Mouse (Mus musculus): ENCODE measurements around the gene Tecpr1. TPM values are rescaled to one million over a fixed set of nuclear protein-coding genes. Genes with fewer than 3 reads are reported as not detected.
A peak's percentile ranks its signal among the peaks of the same experiment; 100 is the strongest.

Tecpr1 gene
- total and polyA plus RNA-seq, 2 experiments from 2014 or later, result 13.5 to 28.3 TPM

DNA sequence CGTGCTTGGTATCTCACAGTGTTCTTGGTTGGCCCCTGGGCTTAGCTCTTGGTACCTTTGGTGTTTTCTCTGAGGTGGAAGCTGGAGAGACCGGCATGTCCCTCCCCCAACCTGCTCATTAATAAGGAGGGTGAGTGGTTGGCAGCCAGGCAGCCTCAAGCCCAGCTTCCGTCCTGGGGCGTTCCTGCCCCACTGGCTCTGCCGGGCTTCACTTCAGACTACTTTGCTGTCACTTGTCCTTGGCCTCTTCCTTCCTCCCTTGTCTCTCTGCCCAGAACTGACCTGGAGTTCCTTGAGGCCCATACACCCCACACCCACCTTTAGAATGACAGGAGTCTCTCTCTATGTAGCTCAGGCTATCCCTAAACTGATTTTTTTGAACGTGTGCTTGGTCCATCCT lies 30.7 kb downstream of the Tecpr1 start:
- Histone ChIP-seq H3K9me3 (replicated peaks; ENCODE audit: control insufficient read depth, low read length) (no peaks in the 10 kb centered on the region), H3K9ac (replicated peaks; ENCODE audit: low read depth, low read length) (no peak overlapping the region), H3K27me3 (ENCODE audit: control insufficient read depth, insufficient read depth, low read length) (no peaks in the 10 kb centered on the region), H3K27ac (ENCODE audit: low read depth) (no peak overlapping the region), H3K4me2 (ENCODE audit: low read depth, low read length) (no peak overlapping the region), H3K36me3 (replicated peaks; ENCODE audit: control insufficient read depth, insufficient read depth, low read length) (0 out of 2 replicates have a peak, but pooled peaks cover 2% of the 10 kb centered on the region), H3K4me3 (ENCODE audit: low read depth, low read length) (no peak overlapping the region), H3K4me1 (ENCODE audit: control insufficient read depth, insufficient read depth) (peaks cover 8% of the 10 kb centered on the region)
- TF ChIP-seq EP300 (IDR thresholded peaks at IDR 0.05; ENCODE audit: low read depth), result no peak
- WGBS, result 72% methylated on average over 6 of the region's 6 CpGs
- no peak for DNase-seq (ENCODE audit: low spot score)
- ATAC-seq (ENCODE audit: insufficient read depth, low read depth), result no peak

DNA sequence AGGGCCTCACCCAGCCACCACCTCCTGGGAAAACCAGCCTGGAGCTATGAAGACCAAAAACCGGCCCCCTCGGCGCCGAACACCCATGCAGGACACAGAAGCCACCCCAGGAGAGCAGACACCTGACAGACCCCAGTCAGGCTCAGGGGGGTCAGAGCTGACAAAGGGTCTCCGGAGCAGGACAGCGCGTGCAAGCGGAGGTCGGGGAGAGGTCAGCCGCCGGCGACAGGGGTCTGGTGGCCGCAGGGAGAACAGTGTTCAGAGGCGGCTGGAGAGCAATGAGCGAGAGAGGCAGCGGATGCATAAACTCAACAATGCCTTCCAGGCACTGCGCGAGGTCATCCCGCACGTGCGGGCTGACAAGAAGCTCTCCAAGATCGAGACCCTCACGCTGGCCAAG lies 32.4 kb downstream of the Tecpr1 start:
- TF ChIP-seq CTCF (IDR thresholded peaks at IDR 0.05; ENCODE audit: low read depth), result no peak
- H3K4me2 ChIP-seq (ENCODE audit: low read depth, low read length), result no peak overlapping the region
- no peak overlapping the region for H3K9ac ChIP-seq (replicated peaks; ENCODE audit: low read depth, low read length)
- no peaks in the 10 kb centered on the region for H3K27me3 ChIP-seq (ENCODE audit: control insufficient read depth, insufficient read depth, low read length)
- peaks cover 8% of the 10 kb centered on the region for H3K4me1 ChIP-seq (ENCODE audit: control insufficient read depth, insufficient read depth)
- WGBS, result 51% methylated on average over 23 of the region's 23 CpGs
- no peak for DNase-seq (ENCODE audit: low spot score)
- H3K4me3 ChIP-seq (ENCODE audit: low read depth, low read length), result no peak overlapping the region
- H3K27ac ChIP-seq (ENCODE audit: low read depth), result no peak overlapping the region
- no peaks in the 10 kb centered on the region for H3K9me3 ChIP-seq (replicated peaks; ENCODE audit: control insufficient read depth, low read length)
- peaks cover 17% of the 10 kb centered on the region for H3K36me3 ChIP-seq (replicated peaks; ENCODE audit: control insufficient read depth, insufficient read depth, low read length)
- no peak for ATAC-seq (ENCODE audit: insufficient read depth, low read depth)

DNA sequence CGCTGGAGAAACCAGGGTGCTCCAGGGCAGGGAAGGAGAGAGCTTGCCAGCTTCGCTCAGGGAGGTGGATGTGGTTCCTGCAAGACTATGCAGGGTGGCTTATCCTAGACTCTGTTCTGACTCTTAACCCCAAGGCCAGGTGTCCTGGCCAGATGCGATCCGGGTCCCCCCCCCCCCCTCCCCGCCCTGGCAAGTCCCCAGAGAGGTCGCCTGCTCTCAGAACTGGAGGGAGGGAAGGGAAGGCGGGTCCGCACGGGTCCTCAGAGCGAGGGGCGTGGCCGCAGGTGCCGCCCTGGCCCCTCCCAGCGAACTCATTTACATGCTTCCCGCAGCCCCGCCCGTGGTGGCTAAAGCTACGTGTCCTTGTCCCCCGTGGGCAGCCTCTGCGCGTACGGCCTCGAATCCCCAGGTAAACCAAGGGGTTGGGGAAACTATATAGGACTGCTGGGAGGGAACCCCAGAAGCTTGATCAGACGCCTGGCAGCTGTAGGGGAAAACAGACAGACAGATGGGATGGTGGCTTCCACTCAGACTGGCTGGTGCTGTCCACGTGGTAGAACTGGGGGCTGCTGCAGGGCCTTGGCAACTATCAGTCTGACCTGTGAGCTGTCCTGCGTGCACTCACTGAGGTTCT lies 33.3 kb downstream of the Tecpr1 start, which contains the start of gene Bhlha15:
TSS of gene Bhlha15 (plus strand) at position 337 of the 634 bp plus-strand sequence.
- 4% methylated on average over 24 of the region's 26 CpGs for WGBS
- H3K4me1 ChIP-seq (ENCODE audit: control insufficient read depth, insufficient read depth), result peaks cover 8% of the 10 kb centered on the region
- peaks cover 27% of the 10 kb centered on the region for H3K36me3 ChIP-seq (replicated peaks; ENCODE audit: control insufficient read depth, insufficient read depth, low read length)
- no peak within 1 kb of the TSS for H3K27ac ChIP-seq (ENCODE audit: low read depth)
- peak within 1 kb of the TSS; percentile 29 for H3K4me3 ChIP-seq (ENCODE audit: low read depth, low read length)
- no peaks in the 10 kb centered on the region for H3K9me3 ChIP-seq (replicated peaks; ENCODE audit: control insufficient read depth, low read length)
- peak within 1 kb of the TSS; percentile 61 for H3K4me2 ChIP-seq (ENCODE audit: low read depth, low read length)
- ATAC-seq (ENCODE audit: insufficient read depth, low read depth) (peak; percentile 47), DNase-seq (ENCODE audit: low spot score) (no peak)
- H3K27me3 ChIP-seq (ENCODE audit: control insufficient read depth, insufficient read depth, low read length), result no peaks in the 10 kb centered on the region
- TF ChIP-seq CTCF (IDR thresholded peaks at IDR 0.05; ENCODE audit: low read depth) (no peak), EP300 (IDR thresholded peaks at IDR 0.05; ENCODE audit: low read depth) (no peak)
- H3K9ac ChIP-seq (replicated peaks; ENCODE audit: low read depth, low read length), result 0 out of 2 replicates have a peak within 1 kb of the TSS, but pooled peaks have one; percentile 8

DNA sequence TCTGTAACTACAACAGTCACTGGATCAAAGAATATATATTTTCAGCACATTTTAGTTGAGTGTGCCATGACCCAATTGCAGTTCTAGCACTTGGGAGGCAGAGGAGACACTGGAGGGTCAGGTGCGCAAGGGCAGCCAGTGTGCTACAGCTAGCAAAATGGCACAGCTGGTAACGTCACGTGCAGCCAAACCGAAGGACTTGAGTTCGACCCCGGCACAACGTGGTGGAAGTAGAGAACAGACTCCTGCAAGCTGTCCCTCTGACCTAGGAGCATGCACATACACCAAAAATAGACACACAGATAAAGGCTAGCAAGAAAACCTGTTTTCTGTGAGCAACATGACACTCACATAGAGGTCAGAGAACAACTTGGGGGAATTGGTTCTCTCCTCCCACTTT lies 34.1 kb downstream of the Tecpr1 start:
- H3K36me3 ChIP-seq (replicated peaks; ENCODE audit: control insufficient read depth, insufficient read depth, low read length), result peaks cover 33% of the 10 kb centered on the region
- no peak overlapping the region; the same call in 1 of the 2 replicates for H3K4me3 ChIP-seq (ENCODE audit: low read depth, low read length)
- H3K27ac ChIP-seq (ENCODE audit: low read depth), result no peak overlapping the region
- DNase-seq (ENCODE audit: low spot score), result no peak
- 35% methylated on average over 7 of the region's 7 CpGs for WGBS
- H3K9ac ChIP-seq (replicated peaks; ENCODE audit: low read depth, low read length), result no peak overlapping the region
- ATAC-seq (ENCODE audit: insufficient read depth, low read depth), result no peak; the same call in 1 of the 2 replicates
- no peaks in the 10 kb centered on the region for H3K9me3 ChIP-seq (replicated peaks; ENCODE audit: control insufficient read depth, low read length)
- H3K27me3 ChIP-seq (ENCODE audit: control insufficient read depth, insufficient read depth, low read length), result no peaks in the 10 kb centered on the region
- peaks cover 8% of the 10 kb centered on the region for H3K4me1 ChIP-seq (ENCODE audit: control insufficient read depth, insufficient read depth)
- TF ChIP-seq CTCF (IDR thresholded peaks at IDR 0.05; ENCODE audit: low read depth), result no peak
- TF ChIP-seq EP300 (IDR thresholded peaks at IDR 0.05; ENCODE audit: low read depth), result no peak
- peak overlapping the region; percentile 61 for H3K4me2 ChIP-seq (ENCODE audit: low read depth, low read length)

- TF ChIP-seq EP300 (IDR thresholded peaks at IDR 0.05; ENCODE audit: low read depth) (no peak), CTCF (IDR thresholded peaks at IDR 0.05; ENCODE audit: low read depth) (no peak)
- no peak for ATAC-seq (ENCODE audit: insufficient read depth, low read depth)
- Histone ChIP-seq H3K4me3 (ENCODE audit: low read depth, low read length) (no peak overlapping the region), H3K36me3 (replicated peaks; ENCODE audit: control insufficient read depth, insufficient read depth, low read length) (peaks cover 34% of the 10 kb centered on the region), H3K4me2 (ENCODE audit: low read depth, low read length) (no peak overlapping the region), H3K4me1 (ENCODE audit: control insufficient read depth, insufficient read depth) (peaks cover 13% of the 10 kb centered on the region), H3K9me3 (replicated peaks; ENCODE audit: control insufficient read depth, low read length) (no peaks in the 10 kb centered on the region), H3K27ac (ENCODE audit: low read depth) (no peak overlapping the region), H3K9ac (replicated peaks; ENCODE audit: low read depth, low read length) (no peak overlapping the region), H3K27me3 (ENCODE audit: control insufficient read depth, insufficient read depth, low read length) (no peaks in the 10 kb centered on the region)
- no peak for DNase-seq (ENCODE audit: low spot score)
- 82% methylated on average over 6 of the region's 6 CpGs for WGBS
These were observed 35.0 kb downstream of the Tecpr1 start for GRCm38 (mm10) chr5:144188422-144188821.
